Mouse (Mus musculus) gastrocnemius, postnatal 10 days (tissue): ENCODE measurements around the gene Tceal9. TPM values are rescaled to one million over a fixed set of nuclear protein-coding genes. Genes with fewer than 3 reads are reported as not detected.
"Not testable (repeated sequence)": the region's sequence is repeated elsewhere in the genome, so short reads cannot be mapped to it uniquely, and the experiment has no call there.

Experiments
- DNase-seq: peaks from one replicate; pipeline ENCODE4 v3.0.0; 2021; ENCODE audit warnings: mixed read lengths
- total RNA-seq, 2 experiments: library from RNA; stranded (reverse); gene quantifications; 2 replicates each; pipeline ENCODE4 v1.2.3; 2021

Tceal9 gene
- total RNA-seq, 2 experiments from 2014 or later: 74.7 to 80.1 TPM

DNA sequence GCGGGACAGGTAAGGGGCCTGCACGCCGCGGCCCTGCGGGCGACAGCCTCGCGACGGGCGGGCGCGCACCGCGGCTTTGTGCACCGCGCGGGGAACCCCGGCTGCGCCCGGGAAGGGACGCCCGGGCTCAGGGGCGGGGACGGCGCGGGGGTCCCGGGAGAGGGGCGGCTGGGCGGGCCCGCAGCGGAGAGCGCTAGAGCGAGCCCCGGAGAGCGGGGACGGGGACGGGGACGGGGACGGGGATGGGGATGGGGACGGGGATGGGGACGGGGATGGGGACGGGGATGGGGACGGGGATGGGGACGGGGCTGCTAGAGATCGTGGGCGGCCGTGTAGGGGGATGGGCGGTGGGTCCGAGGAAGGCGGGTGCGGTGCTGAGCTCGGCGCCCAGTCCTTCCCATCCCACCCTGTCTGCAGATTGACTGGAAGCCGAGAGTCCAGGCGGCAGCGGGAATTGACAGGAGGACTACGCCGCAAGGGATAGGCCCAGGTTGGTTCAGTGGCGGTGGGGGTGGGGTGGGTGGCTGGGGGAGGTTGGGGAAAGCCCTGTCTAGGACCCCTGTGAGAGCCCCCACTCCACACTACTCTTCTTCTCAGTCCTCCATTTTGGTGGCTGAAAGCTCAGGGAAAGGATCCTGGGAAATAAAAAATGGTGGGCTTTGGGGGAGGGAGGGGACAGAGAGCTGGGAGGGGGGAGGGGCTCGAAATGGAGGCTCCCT, 25.7 kb downstream of the Tceal9 start:
- DNase-seq: not testable (repeated sequence)

DNA sequence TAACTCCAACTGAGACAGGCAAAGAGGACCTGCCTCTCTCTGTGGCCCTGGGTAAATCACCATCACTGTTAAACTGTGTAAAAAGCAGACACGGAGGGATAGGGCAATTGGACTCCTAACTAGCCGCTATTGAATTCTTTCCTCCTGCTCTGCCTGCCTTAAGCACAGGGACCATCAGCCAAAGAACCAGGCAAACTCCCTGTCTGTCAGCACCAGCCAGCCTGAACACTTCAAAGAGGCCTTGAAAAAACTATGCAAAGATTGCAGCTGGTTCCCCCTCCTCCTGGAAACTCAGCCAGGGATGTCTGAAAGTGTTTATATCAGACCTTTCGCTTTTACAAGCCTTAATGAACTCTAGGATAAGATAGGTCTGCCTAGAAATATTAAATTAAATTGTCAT, 29.7 kb downstream of the Tceal9 start:
- no peak for DNase-seq

- DNase-seq: no peak
These were observed 30.5 kb downstream of the Tceal9 start for GRCm38 (mm10) chrX:136275386-136275785.

GRCm38 (mm10) chrX:136277577-136277976, 32.7 kb downstream of the Tceal9 start:
- DNase-seq: no peak

- no peak for DNase-seq
These were observed 33.5 kb downstream of the Tceal9 start for GRCm38 (mm10) chrX:136278401-136278800.

DNA sequence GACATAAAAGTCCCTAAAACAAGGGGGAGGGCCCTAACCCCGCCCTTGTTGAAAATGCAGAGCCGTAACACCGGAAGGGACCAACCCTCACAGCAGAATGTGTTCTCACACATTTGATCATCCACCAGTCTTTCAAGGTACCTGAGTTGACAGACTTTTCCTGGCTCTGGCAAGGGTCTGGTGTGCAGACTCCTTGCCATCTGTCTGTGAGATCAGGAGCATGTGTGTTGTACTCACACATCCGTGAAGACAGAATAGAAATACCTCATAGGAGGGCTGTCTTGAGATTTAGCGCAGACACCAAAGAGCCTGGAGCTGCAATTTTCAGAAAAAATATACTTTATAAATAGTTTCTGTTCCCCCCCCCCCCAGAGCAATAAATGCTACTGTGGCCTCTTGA, 34.5 kb downstream of the Tceal9 start:
- DNase-seq: no peak

- no peak for DNase-seq
These were observed 46.0 kb downstream of the Tceal9 start for GRCm38 (mm10) chrX:136290817-136291281.

Other genes with a start within 250 kb of the Tceal9 start
- 1 to 10 TPM; 1.8 to 2.2 TPM for gene Arxes1, start 211.7 kb upstream of the Tceal9 start, total RNA-seq
- gene Bex2, start 176.8 kb upstream of the Tceal9 start, total RNA-seq: 1 to 10 TPM in 1 of 2 experiments, under 1 TPM in 1; 0.73 to 1.3 TPM
- not detected for gene Nxf3, start 159.8 kb upstream of the Tceal9 start, total RNA-seq
- gene Bex4, start 106.1 kb upstream of the Tceal9 start, total RNA-seq: not detected
- 10 to 100 TPM; 48.0 to 55.1 TPM for gene Tceal8, start 72.7 kb upstream of the Tceal9 start, total RNA-seq
- gene Tceal5, start 41.2 kb upstream of the Tceal9 start, total RNA-seq: 10 to 100 TPM; 74.3 to 87.3 TPM
- 100 to 1,000 TPM; 539 to 771 TPM for gene Tceal7, start 30.3 kb upstream of the Tceal9 start, total RNA-seq
- 10 to 100 TPM; 27.7 to 29.1 TPM for gene Bex1, start 29.6 kb upstream of the Tceal9 start, total RNA-seq
- 10 to 100 TPM; 23.1 to 32.4 TPM for gene Bex3, start 25.2 kb downstream of the Tceal9 start, total RNA-seq